Mouse (Mus musculus): ENCODE data around the gene Klhl21. TPM values are rescaled to one million over a fixed set of nuclear protein-coding genes. Genes with fewer than 3 reads are reported as not detected.

The Klhl21 gene
- polyA plus RNA-seq, 1 experiment from 2014 or later: 11.4 TPM

DNA sequence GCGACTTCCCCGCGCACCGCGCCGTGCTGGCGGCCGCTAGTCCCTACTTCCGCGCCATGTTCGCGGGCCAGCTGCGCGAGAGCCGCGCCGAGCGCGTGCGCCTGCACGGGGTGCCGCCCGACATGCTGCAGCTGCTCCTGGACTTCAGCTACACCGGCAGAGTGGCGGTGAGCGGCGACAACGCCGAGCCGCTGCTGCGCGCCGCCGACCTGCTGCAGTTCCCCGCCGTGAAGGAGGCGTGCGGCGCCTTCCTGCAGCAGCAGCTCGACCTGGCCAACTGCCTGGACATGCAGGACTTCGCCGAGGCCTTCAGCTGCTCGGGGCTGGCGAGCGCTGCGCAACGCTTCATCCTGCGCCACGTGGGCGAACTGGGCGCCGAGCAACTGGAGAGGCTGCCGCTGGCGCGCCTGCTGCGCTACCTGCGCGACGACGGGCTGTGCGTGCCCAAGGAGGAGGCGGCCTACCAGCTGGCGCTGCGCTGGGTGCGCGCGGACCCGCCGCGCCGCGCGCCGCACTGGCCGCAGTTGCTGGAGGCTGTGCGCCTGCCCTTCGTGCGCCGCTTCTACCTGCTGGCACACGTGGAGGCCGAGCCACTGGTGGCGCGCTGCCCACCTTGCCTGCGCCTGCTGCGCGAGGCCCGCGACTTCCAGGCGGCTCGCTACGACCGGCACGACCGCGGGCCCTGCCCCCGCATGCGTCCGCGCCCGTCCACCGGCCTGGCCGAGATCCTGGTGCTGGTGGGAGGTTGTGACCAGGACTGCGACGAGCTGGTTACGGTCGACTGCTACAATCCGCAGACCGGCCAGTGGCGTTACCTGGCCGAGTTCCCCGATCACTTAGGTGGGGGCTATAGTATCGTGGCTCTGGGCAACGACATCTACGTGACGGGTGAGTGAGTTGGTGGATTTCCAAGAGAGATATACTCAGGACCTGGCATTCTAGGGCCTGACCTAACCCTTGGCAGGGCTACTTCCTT is 761 bp downstream of the Klhl21 start:
- WGBS (ENCODE audit: insufficient replicate concordance): under 1% methylated on average over 106 of the region's 115 CpGs
- peaks cover 49% of the 10 kb centered on the region for H3K4me1 ChIP-seq (ENCODE audit: control insufficient read depth, insufficient read depth, low read length)

DNA sequence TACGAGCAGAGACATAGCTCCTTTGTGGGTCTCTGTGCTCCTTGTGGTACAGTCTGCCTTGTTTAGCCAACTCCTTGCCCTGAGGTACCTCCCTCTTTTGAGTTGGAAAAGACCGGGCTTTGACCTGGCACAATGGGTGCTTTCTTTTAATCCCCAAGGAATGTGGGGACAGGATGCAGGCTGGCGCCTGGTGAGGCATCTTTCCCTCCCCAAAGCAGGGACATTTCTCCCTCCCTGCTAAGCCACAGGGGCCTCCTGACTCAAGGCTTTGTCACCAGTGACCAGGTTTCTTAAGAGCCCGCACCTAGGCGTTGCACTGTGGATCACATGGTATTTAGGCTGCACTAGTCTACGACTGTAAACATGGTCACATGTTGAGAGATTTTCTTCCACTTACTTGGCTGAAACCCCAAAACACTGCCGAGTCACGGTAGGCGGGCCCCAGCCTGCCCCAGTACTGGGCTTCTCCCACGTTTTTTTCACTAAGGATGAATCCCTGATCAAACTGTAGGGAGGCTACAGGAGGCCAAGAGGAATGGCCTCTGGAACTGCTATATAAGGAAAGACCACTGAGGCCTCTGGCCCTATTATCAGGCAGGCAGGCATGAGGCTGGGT is 1.6 kb downstream of the Klhl21 start:
- H3K4me2 ChIP-seq: peak overlapping the region; percentile 99
- H3K4me3 ChIP-seq (ENCODE audit: low read depth, low read length): peak overlapping the region; percentile 91
- peaks cover 49% of the 10 kb centered on the region for H3K4me1 ChIP-seq (ENCODE audit: control insufficient read depth, insufficient read depth, low read length)
- WGBS (ENCODE audit: insufficient replicate concordance): 0% methylated on average over 10 of the region's 10 CpGs
- H3K27ac ChIP-seq (ENCODE audit: low read depth, low read length): peak overlapping the region; percentile 96
- peaks cover 14% of the 10 kb centered on the region for H3K36me3 ChIP-seq (ENCODE audit: control insufficient read depth, insufficient read depth, low read length)
- H3K9me3 ChIP-seq (replicated peaks; ENCODE audit: control insufficient read depth, low read length): no peaks in the 10 kb centered on the region
- H3K27me3 ChIP-seq (ENCODE audit: control insufficient read depth, insufficient read depth, low read length): no peaks in the 10 kb centered on the region
- peak overlapping the region; percentile 94 for H3K9ac ChIP-seq (ENCODE audit: low read depth, low read length)
- ATAC-seq (replicated peaks; ENCODE audit: insufficient number of reproducible peaks, low FRiP score, low TSS enrichment): peak; percentile 37

More for the DNA sequence above, 761 bp downstream of the Klhl21 start:
- Histone ChIP-seq H3K4me2 (peak overlapping the region; percentile 99), H3K9ac (ENCODE audit: low read depth, low read length) (peak overlapping the region; percentile 94), H3K27ac (ENCODE audit: low read depth, low read length) (peak overlapping the region; percentile 96), H3K9me3 (replicated peaks; ENCODE audit: control insufficient read depth, low read length) (no peaks in the 10 kb centered on the region), H3K36me3 (ENCODE audit: control insufficient read depth, insufficient read depth, low read length) (peaks cover 9% of the 10 kb centered on the region), H3K27me3 (ENCODE audit: control insufficient read depth, insufficient read depth, low read length) (no peaks in the 10 kb centered on the region), H3K4me3 (ENCODE audit: low read depth, low read length) (peak overlapping the region; percentile 91)
- peak; percentile 31 for ATAC-seq (replicated peaks; ENCODE audit: insufficient number of reproducible peaks, low FRiP score, low TSS enrichment)

DNA sequence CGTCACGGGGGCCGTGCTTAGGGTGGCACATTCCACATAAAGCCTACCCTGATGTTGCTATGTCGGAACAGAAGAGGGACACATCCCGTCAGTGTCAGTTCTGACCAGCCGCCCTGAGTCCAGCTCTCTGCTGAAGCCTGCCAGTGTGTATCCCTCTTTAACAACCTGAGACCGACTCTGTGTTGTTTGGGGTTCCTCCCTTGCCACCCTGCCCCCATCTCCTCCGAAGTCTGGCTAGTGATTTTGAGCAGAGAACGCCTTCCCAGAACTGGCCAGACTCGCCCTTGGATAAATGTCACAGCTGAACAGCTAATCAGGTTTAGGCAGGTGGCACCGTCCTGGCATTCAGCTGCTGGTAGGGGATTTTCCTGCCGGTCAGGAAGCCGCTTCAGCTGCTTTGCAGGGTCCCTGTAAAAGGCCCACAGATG is 2.1 kb downstream of the Klhl21 start:
- peak overlapping the region; percentile 94 for H3K9ac ChIP-seq (ENCODE audit: low read depth, low read length)
- H3K36me3 ChIP-seq (ENCODE audit: control insufficient read depth, insufficient read depth, low read length): peaks cover 19% of the 10 kb centered on the region
- peak overlapping the region; percentile 96 for H3K27ac ChIP-seq (ENCODE audit: low read depth, low read length)
- WGBS (ENCODE audit: insufficient replicate concordance): 8% methylated on average over 13 of the region's 13 CpGs
- peak overlapping the region; percentile 91 for H3K4me3 ChIP-seq (ENCODE audit: low read depth, low read length)
- no peaks in the 10 kb centered on the region for H3K9me3 ChIP-seq (replicated peaks; ENCODE audit: control insufficient read depth, low read length)
- no peaks in the 10 kb centered on the region for H3K27me3 ChIP-seq (ENCODE audit: control insufficient read depth, insufficient read depth, low read length)
- ATAC-seq (replicated peaks; ENCODE audit: insufficient number of reproducible peaks, low FRiP score, low TSS enrichment): no peak; the same call in 1 of the 2 replicates
- H3K4me2 ChIP-seq: peak overlapping the region; percentile 99
- H3K4me1 ChIP-seq (ENCODE audit: control insufficient read depth, insufficient read depth, low read length): peaks cover 49% of the 10 kb centered on the region

DNA sequence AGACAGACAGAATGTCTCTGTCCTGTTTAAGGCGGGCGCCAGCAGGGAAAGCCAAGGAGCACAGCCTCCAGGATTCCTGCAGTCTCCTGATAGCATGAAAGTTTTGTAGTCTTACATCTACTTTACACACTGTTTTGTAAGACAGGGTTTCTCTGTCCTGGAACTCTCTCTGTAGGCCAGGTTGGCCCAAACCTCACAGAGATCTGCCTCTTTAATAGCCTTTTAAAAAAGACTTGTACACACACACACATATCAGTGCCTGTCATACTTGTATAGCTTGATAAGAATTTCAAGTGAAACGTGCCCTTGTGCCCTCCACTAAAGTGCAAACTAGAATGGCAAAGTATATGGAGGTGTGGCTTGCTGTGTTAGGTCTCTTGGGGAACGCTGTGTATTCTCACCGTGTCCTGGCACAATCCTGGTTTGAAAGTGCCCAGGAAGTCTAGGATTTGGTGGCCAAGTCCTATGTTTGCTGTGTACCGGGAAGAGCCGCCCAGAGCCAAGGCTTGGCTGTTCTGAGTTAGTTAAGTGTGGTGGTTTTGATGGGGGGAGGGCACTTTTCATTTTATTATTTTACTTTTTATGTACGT is 2.7 kb downstream of the Klhl21 start:
- H3K4me1 ChIP-seq (ENCODE audit: control insufficient read depth, insufficient read depth, low read length): peaks cover 49% of the 10 kb centered on the region
- no peaks in the 10 kb centered on the region for H3K27me3 ChIP-seq (ENCODE audit: control insufficient read depth, insufficient read depth, low read length)
- no peak for ATAC-seq (replicated peaks; ENCODE audit: insufficient number of reproducible peaks, low FRiP score, low TSS enrichment)
- H3K36me3 ChIP-seq (ENCODE audit: control insufficient read depth, insufficient read depth, low read length): peaks cover 23% of the 10 kb centered on the region
- WGBS (ENCODE audit: insufficient replicate concordance): 53% methylated on average over 8 of the region's 8 CpGs
- peak overlapping the region; percentile 99 for H3K4me2 ChIP-seq
- peak overlapping the region; percentile 96 for H3K27ac ChIP-seq (ENCODE audit: low read depth, low read length)
- peak overlapping the region; percentile 94 for H3K9ac ChIP-seq (ENCODE audit: low read depth, low read length)
- peak overlapping the region; percentile 91 for H3K4me3 ChIP-seq (ENCODE audit: low read depth, low read length)
- H3K9me3 ChIP-seq (replicated peaks; ENCODE audit: control insufficient read depth, low read length): no peaks in the 10 kb centered on the region

DNA sequence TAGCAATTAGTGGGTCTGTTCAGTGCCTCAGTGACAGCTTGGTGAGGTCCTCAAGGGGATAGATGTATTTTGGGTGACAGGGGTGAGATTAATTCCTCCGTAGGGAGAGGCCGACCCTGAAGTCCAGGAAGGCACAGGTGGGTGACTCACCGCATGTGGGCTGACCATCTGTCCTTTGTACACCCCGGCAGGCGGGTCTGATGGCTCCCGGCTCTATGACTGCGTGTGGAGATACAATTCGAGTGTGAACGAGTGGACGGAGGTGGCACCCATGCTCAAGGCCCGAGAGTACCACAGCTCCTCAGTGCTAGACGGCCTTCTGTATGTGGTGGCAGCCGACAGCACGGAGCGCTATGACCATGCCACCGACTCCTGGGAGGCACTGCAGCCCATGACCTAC is 3.5 kb downstream of the Klhl21 start:
- Histone ChIP-seq H3K27me3 (ENCODE audit: control insufficient read depth, insufficient read depth, low read length) (no peaks in the 10 kb centered on the region), H3K36me3 (ENCODE audit: control insufficient read depth, insufficient read depth, low read length) (peaks cover 23% of the 10 kb centered on the region), H3K9ac (ENCODE audit: low read depth, low read length) (peak overlapping the region; percentile 28; the same call in 1 of the 2 replicates), H3K27ac (ENCODE audit: low read depth, low read length) (no peak overlapping the region), H3K4me3 (ENCODE audit: low read depth, low read length) (peak overlapping the region; percentile 91), H3K4me2 (peak overlapping the region; percentile 99), H3K4me1 (ENCODE audit: control insufficient read depth, insufficient read depth, low read length) (peaks cover 46% of the 10 kb centered on the region), H3K9me3 (replicated peaks; ENCODE audit: control insufficient read depth, low read length) (no peaks in the 10 kb centered on the region)
- WGBS (ENCODE audit: insufficient replicate concordance): 85% methylated on average over 16 of the region's 16 CpGs
- no peak for ATAC-seq (replicated peaks; ENCODE audit: insufficient number of reproducible peaks, low FRiP score, low TSS enrichment)

DNA sequence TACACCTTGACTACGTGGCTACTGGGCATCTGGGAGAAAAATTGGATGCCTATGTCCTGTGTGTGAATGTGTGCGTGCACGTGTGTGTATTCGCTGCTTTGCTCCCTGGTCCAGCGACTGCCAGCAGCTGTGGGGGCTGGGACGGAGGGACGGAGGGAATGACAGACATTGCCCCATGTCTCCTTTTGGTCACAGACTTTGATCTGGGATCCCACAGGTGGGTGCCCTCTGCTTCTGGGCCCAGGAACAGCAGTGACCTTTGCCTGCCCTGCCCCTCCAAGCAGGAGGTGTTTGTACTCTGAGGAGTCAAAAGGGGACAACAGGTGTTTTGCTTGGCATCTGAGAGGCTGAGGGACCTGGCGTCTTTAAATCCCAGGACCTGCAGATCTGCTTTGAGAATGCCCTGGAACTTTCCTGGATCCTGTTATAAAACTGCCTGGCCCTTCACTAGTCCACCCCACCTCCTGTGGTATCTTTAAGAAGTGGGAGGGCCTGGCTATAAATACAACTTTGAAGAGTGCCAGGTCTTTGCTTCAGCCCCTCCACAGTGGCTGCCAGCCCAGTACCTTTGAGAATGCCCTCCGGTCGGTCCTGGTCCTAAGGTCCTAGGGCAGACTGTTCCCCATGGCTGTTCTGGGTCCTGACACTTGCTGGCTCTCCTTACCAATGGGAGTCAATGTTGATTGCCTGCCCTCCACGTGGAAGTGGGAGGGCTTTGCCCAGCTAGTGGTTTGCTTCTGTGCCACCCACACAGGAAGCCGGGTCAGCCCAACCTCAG is 4.6 kb downstream of the Klhl21 start:
- Histone ChIP-seq H3K4me1 (ENCODE audit: control insufficient read depth, insufficient read depth, low read length) (peaks cover 36% of the 10 kb centered on the region), H3K4me3 (ENCODE audit: low read depth, low read length) (no peak overlapping the region), H3K9me3 (replicated peaks; ENCODE audit: control insufficient read depth, low read length) (no peaks in the 10 kb centered on the region), H3K27me3 (ENCODE audit: control insufficient read depth, insufficient read depth, low read length) (no peaks in the 10 kb centered on the region), H3K9ac (ENCODE audit: low read depth, low read length) (0 out of 2 replicates have a peak overlapping the region, but pooled peaks have one; percentile 3), H3K27ac (ENCODE audit: low read depth, low read length) (peak overlapping the region; percentile 10; the same call in 1 of the 2 replicates), H3K4me2 (peak overlapping the region; percentile 36), H3K36me3 (ENCODE audit: control insufficient read depth, insufficient read depth, low read length) (peaks cover 26% of the 10 kb centered on the region)
- WGBS (ENCODE audit: insufficient replicate concordance): 72% methylated on average over 12 of the region's 12 CpGs
- ATAC-seq (replicated peaks; ENCODE audit: insufficient number of reproducible peaks, low FRiP score, low TSS enrichment): no peak

DNA sequence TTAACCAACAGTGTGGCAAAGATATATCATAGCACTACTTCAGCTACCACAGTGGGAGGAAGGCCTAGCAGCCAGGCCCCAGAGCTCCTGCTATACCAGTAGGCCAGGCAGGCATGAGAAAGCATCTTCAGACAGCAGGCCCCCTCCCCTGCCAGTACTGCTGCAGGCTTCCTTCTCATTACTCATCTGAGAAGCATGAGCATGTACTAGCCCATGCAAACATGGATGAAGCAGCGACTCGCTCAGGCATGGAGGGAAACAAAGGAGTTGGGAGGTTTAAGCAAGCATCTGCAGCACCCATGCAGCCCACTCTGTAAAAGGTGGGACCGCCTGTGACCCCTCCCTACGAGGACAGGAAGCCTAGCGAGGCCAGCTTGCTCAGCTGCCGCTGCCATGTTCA is 10.5 kb downstream of the Klhl21 start:
- Histone ChIP-seq H3K4me2 (no peak overlapping the region), H3K27me3 (ENCODE audit: control insufficient read depth, insufficient read depth, low read length) (no peaks in the 10 kb centered on the region), H3K36me3 (ENCODE audit: control insufficient read depth, insufficient read depth, low read length) (peaks cover 42% of the 10 kb centered on the region), H3K9me3 (replicated peaks; ENCODE audit: control insufficient read depth, low read length) (no peaks in the 10 kb centered on the region), H3K27ac (ENCODE audit: low read depth, low read length) (no peak overlapping the region), H3K4me1 (ENCODE audit: control insufficient read depth, insufficient read depth, low read length) (no peaks in the 10 kb centered on the region; the same call in 1 of the 2 replicates), H3K4me3 (ENCODE audit: low read depth, low read length) (no peak overlapping the region), H3K9ac (ENCODE audit: low read depth, low read length) (no peak overlapping the region)
- WGBS (ENCODE audit: insufficient replicate concordance): 81% methylated on average over 6 of the region's 6 CpGs
- ATAC-seq (replicated peaks; ENCODE audit: insufficient number of reproducible peaks, low FRiP score, low TSS enrichment): no peak

DNA sequence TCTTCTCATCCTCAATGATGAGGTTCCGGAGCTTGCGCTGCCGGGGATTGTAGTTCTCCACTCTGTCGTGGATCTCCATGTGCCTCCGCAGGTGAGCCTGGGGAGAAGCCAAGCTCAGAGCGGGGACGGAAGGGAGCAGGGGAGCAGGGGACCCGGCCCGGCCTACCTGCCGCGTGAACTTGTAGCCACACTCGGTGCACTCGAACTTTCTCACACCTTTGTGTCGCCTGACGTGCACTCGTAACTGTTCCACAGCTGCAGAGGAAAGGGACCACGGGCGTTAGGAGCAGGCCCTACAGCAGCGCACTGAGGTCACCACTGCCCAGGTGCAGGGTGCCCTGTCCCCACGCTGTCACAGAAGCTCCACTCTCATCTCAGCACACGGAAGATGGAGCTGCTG is 11.4 kb downstream of the Klhl21 start:
- H3K9me3 ChIP-seq (replicated peaks; ENCODE audit: control insufficient read depth, low read length): no peaks in the 10 kb centered on the region
- H3K36me3 ChIP-seq (ENCODE audit: control insufficient read depth, insufficient read depth, low read length): peaks cover 35% of the 10 kb centered on the region
- peaks cover 6% of the 10 kb centered on the region; the same call in 1 of the 2 replicates for H3K4me1 ChIP-seq (ENCODE audit: control insufficient read depth, insufficient read depth, low read length)
- ATAC-seq (replicated peaks; ENCODE audit: insufficient number of reproducible peaks, low FRiP score, low TSS enrichment): no peak
- no peak overlapping the region for H3K9ac ChIP-seq (ENCODE audit: low read depth, low read length)
- no peak overlapping the region for H3K4me3 ChIP-seq (ENCODE audit: low read depth, low read length)
- H3K4me2 ChIP-seq: no peak overlapping the region
- no peaks in the 10 kb centered on the region for H3K27me3 ChIP-seq (ENCODE audit: control insufficient read depth, insufficient read depth, low read length)
- H3K27ac ChIP-seq (ENCODE audit: low read depth, low read length): no peak overlapping the region
- 91% methylated on average over 21 of the region's 21 CpGs for WGBS (ENCODE audit: insufficient replicate concordance)

All from heart, embryonic 11.5 days (tissue).